Mouse (Mus musculus) liver, embryonic 14.5 days (tissue): ENCODE results near the gene Fam204a.

Experiments
- CTCF ChIP-seq: IDR thresholded peaks from 2 replicates; pipeline ENCODE4 v1.5.1; 2016; ENCODE audit warnings: antibody characterized with exemption, low read depth, control low read depth
- EP300 ChIP-seq: IDR thresholded peaks from 2 replicates; pipeline ENCODE4 v1.6.1; 2016; ENCODE audit warnings: antibody characterized with exemption, low read depth

DNA sequence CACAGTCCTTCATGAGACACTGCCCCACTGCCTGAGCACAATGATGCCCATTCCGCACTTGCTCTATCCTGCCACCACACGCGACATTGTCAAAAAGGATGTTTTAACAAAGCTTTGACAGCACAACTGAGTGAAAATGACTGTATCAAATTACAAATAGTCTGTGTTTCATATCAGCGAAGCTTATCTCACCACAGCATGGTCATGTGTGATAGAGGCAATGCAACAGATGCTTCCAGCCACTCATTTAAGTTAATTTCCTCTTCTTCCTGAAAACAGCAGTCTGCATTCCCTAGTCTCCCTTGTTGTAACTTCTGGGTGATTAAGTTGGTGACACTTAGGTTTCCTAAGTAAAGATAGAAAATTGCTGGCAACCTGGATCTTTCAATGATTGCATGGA lies 33.7 kb downstream of the Fam204a start:
- TF ChIP-seq CTCF (no peak), EP300 (no peak)
